Mouse (Mus musculus): Measurements from ENCODE around the gene Ifitm1. TPM values are rescaled to one million over a fixed set of nuclear protein-coding genes. Genes with fewer than 3 reads are reported as not detected.
A peak's percentile ranks its signal among the peaks of the same experiment; 100 is the strongest.
"Not testable (repeated sequence)": the region's sequence is repeated elsewhere in the genome, so short reads cannot be mapped to it uniquely, and the experiment has no call there.

The Ifitm1 gene
- total RNA-seq, 2 experiments from 2014 or later, result 3.6 to 4.2 TPM

DNA sequence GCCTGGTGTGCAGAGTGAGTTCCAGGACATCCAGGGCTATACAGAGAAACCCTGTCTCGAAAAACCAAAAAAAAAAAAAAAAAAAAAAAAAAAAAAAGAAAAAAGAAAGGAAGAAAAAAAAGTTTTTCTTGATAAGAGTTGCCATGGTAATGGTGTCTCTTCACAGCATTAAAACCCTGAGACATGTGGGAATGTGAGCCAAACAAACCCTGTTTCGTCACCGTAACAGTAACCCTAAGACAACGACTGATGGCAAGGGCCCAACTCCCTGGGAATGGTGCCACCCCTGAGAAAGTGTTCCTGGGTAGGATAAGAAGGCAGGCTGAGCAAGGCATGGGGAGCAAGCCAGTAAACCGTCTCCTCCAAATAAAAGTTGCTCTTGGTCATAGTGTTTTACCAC lies 39.9 kb downstream of the Ifitm1 start:
- intact Hi-C loops (cut with DNase I), result loop anchor here (5.0 kb wide), 1 partner anchor 45 kb away; no protein-coding TSS in a partner anchor

DNA sequence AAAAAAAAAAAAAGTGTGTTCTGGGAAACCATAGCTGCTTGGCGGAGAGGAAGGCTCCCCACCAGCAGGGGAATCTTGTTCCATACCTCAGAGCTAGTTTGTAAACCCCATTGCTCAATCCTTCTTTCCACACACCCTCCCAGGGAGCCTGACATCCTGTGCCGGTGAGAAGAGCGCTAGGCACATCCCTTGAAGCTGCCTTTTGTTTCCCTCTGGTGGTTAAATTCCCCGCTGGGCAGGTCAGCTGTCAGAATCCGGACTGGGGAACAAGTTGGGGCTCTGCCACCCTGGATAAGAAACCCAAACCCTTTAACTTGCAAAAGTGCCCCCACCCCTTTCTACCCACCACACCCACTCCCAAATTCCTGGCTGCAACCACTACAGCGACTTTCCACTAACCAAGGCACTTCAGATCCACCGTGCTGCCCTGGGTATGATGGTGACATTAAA lies 41.3 kb downstream of the Ifitm1 start:
- intact Hi-C loops (cut with DNase I), result loop anchor here (2.0 to 5.0 kb wide), 2 partner anchors 40 to 46 kb away; no protein-coding TSS in a partner anchor

More for the DNA sequence above, 39.9 kb downstream of the Ifitm1 start:
- no peak for DNase-seq (ENCODE audit: low spot score in 2 of 2)

GRCm38 (mm10) chr7:141008938-141009660 lies 42.1 kb downstream of the Ifitm1 start:
- intact Hi-C loops (cut with DNase I), result loop anchor here (2.0 to 5.0 kb wide), 2 partner anchors 40 to 47 kb away; no protein-coding TSS in a partner anchor
- DNase-seq (ENCODE audit: low spot score in 2 of 2), result peak; percentile 13 to 39

More for the DNA sequence above, 41.3 kb downstream of the Ifitm1 start:
- DNase-seq (ENCODE audit: low spot score in 2 of 2), result no peak

GRCm38 (mm10) chr7:141009665-141010064 lies 42.6 kb downstream of the Ifitm1 start:
- intact Hi-C loops (cut with DNase I), result loop anchor here (2.0 to 5.0 kb wide), 2 partner anchors 39 to 47 kb away; no protein-coding TSS in a partner anchor
- no peak for DNase-seq (ENCODE audit: low spot score in 2 of 2)

DNA sequence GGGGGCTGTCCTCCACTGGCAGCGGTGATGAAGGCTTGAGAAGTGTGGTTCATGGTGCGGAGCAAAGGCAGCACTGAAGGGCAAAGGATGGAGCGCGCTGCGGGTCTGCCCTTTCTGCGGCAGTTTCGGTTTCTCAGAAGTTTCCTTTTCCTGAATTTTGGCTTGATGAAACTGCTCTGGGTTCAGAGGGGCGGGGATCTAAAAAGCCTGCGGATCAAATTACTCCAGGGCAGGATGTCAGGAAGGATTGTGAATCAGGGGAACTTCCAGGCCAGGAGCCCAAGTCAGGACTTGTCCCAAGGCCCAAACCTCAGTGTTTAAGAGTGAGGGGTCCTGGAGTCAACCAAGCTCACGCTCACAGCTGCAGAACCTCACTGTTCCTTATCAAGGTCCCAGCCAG lies 43.6 kb downstream of the Ifitm1 start, which contains the start of gene Ifitm3:
Gene Ifitm3, minus strand, starts transcription at position 178 of the 400 bp plus-strand sequence.
- DNase-seq (ENCODE audit: low spot score in 2 of 2), result no peak
- intact Hi-C loops (cut with DNase I), result no loop called here

DNA sequence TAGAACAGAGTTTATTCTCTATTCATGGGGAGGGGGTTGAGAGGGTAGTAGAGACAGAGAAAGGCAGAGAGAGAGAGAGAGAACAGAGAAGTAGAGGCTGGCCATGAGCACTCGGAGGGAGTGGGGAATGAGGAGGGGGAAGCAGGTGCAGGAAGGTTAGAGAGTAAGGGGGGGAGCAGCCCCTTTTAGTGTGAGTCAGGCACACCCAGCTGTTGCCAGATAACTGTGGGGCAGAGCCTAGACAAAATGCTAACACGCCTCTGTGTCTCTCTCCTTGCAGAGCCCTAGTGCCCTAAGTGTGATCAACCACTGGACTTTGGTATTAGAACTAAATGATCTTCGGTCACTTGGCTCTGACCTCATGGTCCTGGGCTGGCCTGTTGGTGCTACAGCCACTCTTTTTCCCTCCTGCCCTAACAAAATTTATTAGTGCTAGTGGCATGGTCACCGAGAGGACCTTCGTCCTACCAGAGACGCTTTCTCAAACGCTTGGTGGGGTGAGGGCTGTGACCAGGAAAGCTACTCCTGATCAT lies 44.3 kb downstream of the Ifitm1 start:
- intact Hi-C loops (cut with DNase I), result no loop called here
- DNase-seq (ENCODE audit: low spot score in 2 of 2), result no peak

DNA sequence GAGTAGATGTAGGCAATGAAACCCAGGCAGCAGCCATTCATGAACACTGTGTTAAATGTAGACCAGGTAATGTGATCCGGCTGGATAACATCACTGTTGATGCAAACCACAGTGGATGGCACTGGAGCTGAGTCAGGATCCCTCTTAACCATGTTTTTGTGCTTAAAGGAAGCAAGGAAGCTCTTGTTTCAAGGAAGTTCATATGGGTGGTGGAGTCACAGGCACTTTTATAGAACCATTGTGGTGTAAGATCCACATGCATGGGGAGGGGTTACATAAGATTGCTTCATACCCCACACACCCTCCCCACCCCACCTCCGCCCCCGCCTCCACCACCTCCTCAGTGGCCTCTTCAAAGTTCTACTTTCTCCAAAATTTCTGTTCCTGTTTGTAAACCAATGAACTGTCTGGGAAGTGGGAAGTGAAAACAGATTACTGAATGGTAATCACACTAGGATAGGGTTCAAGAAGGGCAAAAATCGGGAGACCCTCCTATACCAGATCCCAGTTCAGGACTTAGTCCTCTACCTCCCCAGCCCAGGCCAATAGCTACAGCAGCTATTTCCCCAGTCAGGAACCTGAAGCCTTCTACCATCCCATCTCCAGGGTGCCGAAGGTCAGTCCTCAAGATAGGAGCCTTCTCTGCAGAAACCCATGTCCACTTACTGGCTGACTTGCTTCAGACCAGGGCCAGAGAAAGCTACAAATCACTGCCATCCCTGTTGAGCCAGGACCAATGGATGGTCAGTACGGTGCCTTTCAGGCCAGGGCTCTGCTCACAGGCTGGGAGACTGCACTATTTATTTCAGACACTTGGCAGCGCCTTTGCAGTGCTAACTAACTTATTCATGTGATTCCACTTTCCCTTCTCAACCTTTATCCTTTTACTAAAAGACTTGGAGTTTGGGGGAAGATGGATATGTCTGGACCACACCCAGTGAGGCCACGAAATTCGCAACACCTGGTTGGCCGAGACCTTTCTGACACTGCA lies 50.0 kb downstream of the Ifitm1 start:
- no peak for DNase-seq (ENCODE audit: low spot score in 2 of 2)
- intact Hi-C loops (cut with DNase I), result no loop called here

DNA sequence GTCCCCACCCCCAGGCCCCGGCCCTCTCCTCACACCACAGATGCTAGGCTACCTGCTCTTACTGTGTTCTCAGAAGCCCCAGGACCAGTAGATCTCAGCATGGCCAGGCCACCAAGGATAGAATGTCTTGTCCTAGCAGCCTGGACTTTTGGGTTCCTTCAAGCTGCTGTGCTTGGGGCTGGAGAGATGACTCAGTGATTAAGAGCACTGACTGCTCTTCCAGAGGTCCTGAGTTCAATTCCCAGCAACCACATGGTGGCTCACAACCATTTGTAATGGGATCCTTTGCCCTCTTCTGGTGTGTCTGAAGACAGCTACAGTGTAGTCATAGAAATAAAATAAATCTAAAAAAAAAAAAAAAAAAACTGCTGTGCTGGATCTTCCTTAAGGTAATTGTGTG lies 50.8 kb downstream of the Ifitm1 start, which contains the start of gene Ifitm6:
Gene Ifitm6, minus strand, starts transcription at position 101 of the 400 bp plus-strand sequence.
- DNase-seq (ENCODE audit: low spot score in 2 of 2); intact Hi-C loops (cut with DNase I): not testable (repeated sequence)

DNA sequence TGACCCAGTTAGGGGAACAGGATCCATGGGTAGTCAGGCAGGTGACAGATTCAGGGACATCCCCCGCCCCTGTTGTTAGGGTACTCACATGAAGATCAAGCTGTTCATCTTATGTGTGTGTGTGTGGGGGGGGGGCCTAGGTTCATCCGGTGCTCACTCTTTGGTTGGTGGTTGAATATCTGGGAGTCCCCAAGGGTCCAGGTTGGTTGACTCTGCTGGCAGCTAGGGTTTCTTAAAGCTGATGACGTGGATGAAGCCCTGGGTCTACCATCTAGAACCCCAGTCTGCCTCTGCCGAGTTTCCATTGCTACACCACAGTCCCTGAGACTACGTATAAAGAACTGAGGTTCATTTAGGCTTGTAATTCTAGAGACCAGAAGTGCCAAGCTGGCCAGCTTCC lies 52.0 kb downstream of the Ifitm1 start:
- intact Hi-C loops (cut with DNase I), result no loop called here
- DNase-seq (ENCODE audit: low spot score in 2 of 2), result no peak

Other genes with a start within 250 kb of the Ifitm1 start
- not detected for gene Cyp2e1, start 203.5 kb upstream of the Ifitm1 start, total RNA-seq (2021)
- under 1 TPM; 0.22 to 0.54 TPM for gene Syce1, start 179.4 kb upstream of the Ifitm1 start, total RNA-seq (2021)
- 10 to 100 TPM; 22.2 to 31.0 TPM for gene Zfp941, start 145.0 kb upstream of the Ifitm1 start, total RNA-seq (2021)
- gene Urah, start 132.2 kb upstream of the Ifitm1 start, total RNA-seq (2021), result 1 to 10 TPM; 2.1 to 8.4 TPM
- not detected for gene Scgb1c1, start 121.7 kb upstream of the Ifitm1 start, total RNA-seq (2021)
- not detected for gene Odf3, start 119.4 kb upstream of the Ifitm1 start, total RNA-seq (2021)
- gene Gm45785, start 110.9 kb upstream of the Ifitm1 start, total RNA-seq (2021), result 1 to 10 TPM in 1 of 2 experiments, not detected in 1; 2.3 TPM
- 10 to 100 TPM; 68.2 to 68.7 TPM for gene Ric8a, start 110.3 kb upstream of the Ifitm1 start, total RNA-seq (2021)
- gene Bet1l, start 109.6 kb upstream of the Ifitm1 start, total RNA-seq (2021), result 10 to 100 TPM; 22.5 to 27.3 TPM
- gene Psmd13, start 85.3 kb upstream of the Ifitm1 start, total RNA-seq (2021), result 100 to 1,000 TPM; 106 to 113 TPM
- gene Sirt3, start 84.9 kb upstream of the Ifitm1 start, total RNA-seq (2021), result 10 to 100 TPM; 73.1 to 78.5 TPM
- gene Cox8b, start 66.8 kb upstream of the Ifitm1 start, total RNA-seq (2021), result not detected
- under 1 TPM; 0.47 to 0.54 TPM for gene Nlrp6, start 46.3 kb upstream of the Ifitm1 start, total RNA-seq (2021)
- gene Pgghg, start 25.8 kb upstream of the Ifitm1 start, total RNA-seq (2021), result 1 to 10 TPM; 3.3 to 5.8 TPM
- not detected for gene Ifitm5, start 16.9 kb upstream of the Ifitm1 start, total RNA-seq (2021)
- not detected for gene Gm45717, start 11.3 kb upstream of the Ifitm1 start, total RNA-seq (2021)
- 10 to 100 TPM; 12.3 to 14.0 TPM for gene Ifitm2, start 11.2 kb upstream of the Ifitm1 start, total RNA-seq (2021)
- 10 to 100 TPM in 1 of 2 experiments, 1 to 10 TPM in 1; 9.6 to 14.3 TPM for gene Ifitm3, start 43.5 kb downstream of the Ifitm1 start, total RNA-seq (2021)
- gene Ifitm6, start 50.7 kb downstream of the Ifitm1 start, total RNA-seq (2021), result not detected
- not detected for gene Gm17387, start 61.9 kb downstream of the Ifitm1 start, total RNA-seq (2021)
- gene B4galnt4, start 93.9 kb downstream of the Ifitm1 start, total RNA-seq (2021), result 10 to 100 TPM; 84.4 to 86.3 TPM
- gene Pkp3, start 111.0 kb downstream of the Ifitm1 start, total RNA-seq (2021), result not detected
- gene Sigirr, start 133.4 kb downstream of the Ifitm1 start, total RNA-seq (2021), result 1 to 10 TPM; 1.7 to 2.8 TPM
- gene Ano9, start 150.6 kb downstream of the Ifitm1 start, total RNA-seq (2021), result not detected
- 10 to 100 TPM; 45.1 to 52.1 TPM for gene Ptdss2, start 155.2 kb downstream of the Ifitm1 start, total RNA-seq (2021)
- gene Rnh1, start 205.6 kb downstream of the Ifitm1 start, total RNA-seq (2021), result 10 to 100 TPM; 33.6 to 36.2 TPM
- gene Hras, start 226.8 kb downstream of the Ifitm1 start, total RNA-seq (2021), result 100 to 1,000 TPM; 256 to 304 TPM
- 1 to 10 TPM; 3.5 to 4.7 TPM for gene Lrrc56, start 226.9 kb downstream of the Ifitm1 start, total RNA-seq (2021)
- not detected for gene Lmntd2, start 246.9 kb downstream of the Ifitm1 start, total RNA-seq (2021)
- gene Rassf7, start 248.6 kb downstream of the Ifitm1 start, total RNA-seq (2021), result 1 to 10 TPM in 1 of 2 experiments, under 1 TPM in 1; 0.70 to 1.3 TPM

All from left cerebral cortex, postnatal 36 days (tissue).